Mouse (Mus musculus) megakaryocyte, adult 5-6 weeks (primary cell): Measurements from ENCODE around the gene Atp7a. TPM values are rescaled to one million over a fixed set of nuclear protein-coding genes. Genes with fewer than 3 reads are reported as not detected.
"Not testable (repeated sequence)": the region's sequence is repeated elsewhere in the genome, so short reads cannot be mapped to it uniquely, and the experiment has no call there.

Source experiments
- ATAC-seq: 2 replicates; pipeline ENCODE4 v1.8.0; 2016; ENCODE audit warnings: mild to moderate bottlenecking, inconsistent platforms; ENCODE audit not compliant: poor library complexity, severe bottlenecking
- total RNA-seq, 2 experiments: library from RNA; stranded (forward) in 1 of 2; stranded (reverse) in 1 of 2; fragments of 153-499, 151-499 nt in 1 of 2; fragments of 221-1000, 200-1000 nt in 1 of 2; gene quantifications; 2 replicates each; pipeline versions ENCODE4 v1.2.3 to v1.2.4; 2015 to 2017

Gene Atp7a
- 25.0 and 27.5 TPM in 2 replicates for total RNA-seq (2015)
- 23.5 and 46.6 TPM in 2 replicates for total RNA-seq (2017)

GRCm38 (mm10) chrX:106026418-106027342 is at the start of gene Atp7a:
Gene Atp7a (plus strand): TSS chrX:106027276.
- ATAC-seq, result peak; percentile 95

DNA sequence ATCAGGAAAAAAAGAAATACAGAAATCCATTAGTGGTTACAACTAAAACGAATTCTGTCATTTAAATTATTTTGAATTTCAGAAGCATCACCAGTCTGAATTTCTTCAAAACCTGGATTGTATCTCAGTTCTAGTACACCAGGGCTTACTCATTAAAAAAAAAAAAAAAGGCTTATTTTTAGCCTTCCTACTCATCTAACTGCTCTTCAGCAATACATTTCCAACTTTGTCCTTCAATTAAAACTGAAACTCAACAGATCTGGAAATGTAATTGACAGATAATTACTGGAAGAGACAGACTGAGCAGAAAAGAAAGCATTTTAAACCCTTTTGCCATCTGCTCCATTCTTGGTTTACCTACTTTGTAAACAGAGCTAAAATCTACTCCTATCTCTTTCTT is 25.5 kb upstream of the Atp7a start:
- ATAC-seq, result no peak

DNA sequence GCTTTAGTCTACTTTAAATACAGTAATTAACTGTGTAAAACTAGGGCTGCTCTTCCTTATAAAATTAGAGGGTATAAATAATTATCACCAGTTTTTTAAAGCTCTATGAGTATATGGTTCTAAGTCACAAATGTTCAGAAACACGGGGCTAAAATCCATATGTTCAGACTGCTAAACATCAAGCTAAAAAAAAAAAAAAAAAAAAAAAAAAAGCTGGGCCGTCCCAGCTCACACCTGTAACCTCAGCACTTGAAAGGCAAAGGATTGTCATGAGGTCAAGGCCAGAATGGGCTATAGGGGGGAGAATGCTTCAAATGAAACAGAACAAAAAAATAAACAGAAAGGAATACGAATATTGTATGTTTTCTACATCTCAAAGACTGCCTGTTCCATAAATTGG is 16.3 kb upstream of the Atp7a start:
- ATAC-seq, result no peak

DNA sequence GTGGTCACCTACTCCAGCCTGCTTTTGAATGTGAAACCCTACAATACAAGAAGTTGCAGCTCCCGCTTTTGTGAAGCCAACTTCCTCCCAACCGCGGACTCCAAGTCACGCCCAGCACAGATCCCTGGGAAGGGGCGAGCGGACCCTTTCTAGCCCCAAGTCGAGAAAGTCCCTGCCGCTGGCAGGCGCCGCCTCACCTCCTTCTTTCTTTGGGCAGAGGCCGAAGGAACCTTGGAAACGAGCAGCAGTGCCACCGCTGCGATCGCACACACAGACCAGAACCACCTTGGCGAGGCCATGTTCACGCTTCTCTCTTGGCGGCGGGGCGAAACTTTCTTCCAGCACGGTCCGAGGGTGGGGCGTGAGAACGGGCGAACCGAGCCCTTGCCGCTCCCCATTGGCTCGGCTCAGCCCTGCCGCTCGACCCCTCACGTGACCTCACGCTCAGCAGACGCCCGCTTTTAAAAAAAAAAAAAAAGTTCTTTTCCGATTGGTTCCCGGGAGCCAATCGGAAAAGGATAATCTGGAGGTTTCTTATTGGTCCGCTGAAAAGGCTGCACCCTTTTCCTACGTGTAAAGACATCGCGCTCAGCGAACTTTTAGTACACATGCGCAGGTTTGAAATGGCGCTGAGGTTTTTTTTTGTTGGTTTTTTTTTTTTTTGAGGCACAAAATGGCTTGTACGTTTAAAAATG is 15.5 kb upstream of the Atp7a start, which contains the start of gene Magt1:
Gene Magt1, minus strand, starts transcription at position 442 of the 695 bp plus-strand sequence.
- ATAC-seq, result peak; percentile 90

- no peak for ATAC-seq
Observed at GRCm38 (mm10) chrX:106012559-106012958, 14.5 kb upstream of the Atp7a start.

DNA sequence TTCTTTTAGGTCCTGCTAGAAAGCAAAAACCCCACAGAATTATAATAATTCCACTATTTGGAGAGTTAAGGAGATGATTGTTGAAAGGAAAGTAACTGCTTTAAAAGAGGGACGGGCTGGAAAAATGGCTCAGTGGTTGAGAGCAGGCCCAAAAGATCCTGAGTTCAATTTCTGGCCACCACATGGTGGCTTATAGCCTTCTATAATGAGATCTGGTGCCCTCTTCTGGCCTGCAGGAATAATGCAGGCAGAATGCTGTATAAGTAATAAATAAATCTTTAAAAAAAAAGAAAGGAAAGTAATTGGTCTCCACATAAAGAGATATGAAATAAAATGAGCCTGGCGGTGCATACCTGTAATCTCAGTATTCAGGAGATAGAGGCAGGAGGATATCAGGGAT is 13.9 kb upstream of the Atp7a start:
- peak; percentile 22; the same call in 1 of the 2 replicates for ATAC-seq

DNA sequence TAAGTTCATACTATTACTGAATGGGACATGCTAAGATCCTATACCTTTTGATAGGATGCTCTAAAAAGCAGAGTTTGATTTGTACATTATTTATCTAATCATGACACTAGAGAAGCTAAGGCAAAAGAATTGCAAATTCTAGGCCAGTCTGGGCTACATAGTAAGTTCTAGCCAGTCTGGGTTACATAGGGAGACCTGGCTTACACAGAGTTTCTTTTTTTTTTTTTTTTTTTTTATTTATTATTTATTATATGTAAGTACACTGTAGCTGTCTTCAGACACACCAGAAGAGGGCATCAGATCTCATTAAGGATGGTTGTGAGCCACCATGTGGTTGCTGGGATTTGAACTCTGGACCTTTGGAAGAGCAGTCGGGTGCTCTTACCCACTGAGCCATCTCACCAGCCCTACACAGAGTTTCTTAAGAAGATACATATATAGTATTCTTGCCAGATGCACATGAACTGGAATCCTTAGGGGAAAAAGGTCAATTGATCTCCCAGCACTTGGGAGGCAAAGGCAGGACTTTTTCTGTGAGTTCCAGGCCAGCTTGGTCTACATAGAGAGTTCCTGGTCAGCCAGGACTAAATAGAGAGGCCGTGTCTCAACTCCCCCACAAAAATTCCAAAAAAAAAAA is 12.2 kb upstream of the Atp7a start:
- not testable (repeated sequence) for ATAC-seq

DNA sequence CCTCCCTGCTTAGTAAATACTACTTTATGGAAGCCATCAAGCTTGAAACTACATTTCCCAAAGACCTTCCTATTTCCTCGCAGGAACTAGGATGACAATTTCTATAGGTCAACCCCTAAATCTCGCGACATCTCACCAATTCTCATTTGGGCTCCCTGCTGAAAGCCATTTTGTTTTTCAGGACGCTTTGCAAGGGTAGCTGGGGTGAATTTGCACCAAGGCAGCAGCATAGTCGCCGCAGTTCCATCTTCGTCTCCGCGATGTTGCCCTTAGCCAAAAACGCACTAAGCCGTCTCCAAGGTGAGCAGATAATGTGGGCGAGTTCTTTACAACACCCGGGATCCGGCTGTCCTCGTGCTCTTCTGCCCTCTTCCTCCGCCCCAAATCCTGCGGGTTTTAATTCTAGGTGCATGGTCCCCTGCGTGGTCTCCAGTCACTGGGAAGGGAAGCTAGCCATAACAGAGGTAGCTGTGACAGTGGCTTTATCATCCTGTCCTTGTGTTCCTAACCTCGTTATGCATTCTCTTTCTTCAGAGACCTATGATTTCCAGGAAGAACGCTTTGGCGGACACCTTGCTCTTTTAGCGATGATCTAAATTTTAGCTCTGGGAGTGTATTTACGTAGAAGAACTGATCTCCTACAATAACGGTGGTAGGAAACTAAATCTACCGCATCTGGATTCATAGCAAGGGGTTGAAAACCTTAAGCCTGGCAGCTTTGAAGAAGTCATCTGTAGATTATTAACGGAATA is 11.3 kb upstream of the Atp7a start, which contains the start of gene Cox7b:
Gene Cox7b, plus strand, starts transcription at position 130 of the 752 bp plus-strand sequence.
- peak; percentile 60 for ATAC-seq

DNA sequence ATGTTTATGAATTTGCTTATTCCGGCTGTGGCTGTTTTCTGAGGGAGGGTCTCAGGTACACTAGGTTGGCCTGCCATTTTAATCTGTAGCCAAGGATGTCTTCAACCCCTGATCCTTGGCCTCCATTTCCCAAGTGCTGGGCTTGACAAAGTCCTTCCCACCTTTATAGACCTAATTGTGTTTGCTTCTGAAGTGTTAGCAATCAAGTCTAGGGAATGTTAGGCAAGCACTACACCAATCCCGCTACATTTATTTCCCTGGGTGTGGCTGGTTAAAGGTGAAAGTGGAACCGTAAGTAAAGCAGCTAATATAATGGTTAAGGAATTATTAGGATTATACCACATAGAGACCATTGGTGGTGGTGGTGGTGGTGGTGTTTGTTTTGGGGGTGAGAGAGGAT is 10.0 kb upstream of the Atp7a start:
- ATAC-seq, result no peak

GRCm38 (mm10) chrX:106017516-106017915 is 9.6 kb upstream of the Atp7a start:
- ATAC-seq, result no peak

GRCm38 (mm10) chrX:106027343-106027674 is 233 bp downstream of the Atp7a start:
- peak; percentile 20; the same call in 1 of the 2 replicates for ATAC-seq

GRCm38 (mm10) chrX:106030176-106030575 is 3.1 kb downstream of the Atp7a start:
- ATAC-seq, result no peak

GRCm38 (mm10) chrX:106031124-106031523 is 4.0 kb downstream of the Atp7a start:
- ATAC-seq, result peak; percentile 45

DNA sequence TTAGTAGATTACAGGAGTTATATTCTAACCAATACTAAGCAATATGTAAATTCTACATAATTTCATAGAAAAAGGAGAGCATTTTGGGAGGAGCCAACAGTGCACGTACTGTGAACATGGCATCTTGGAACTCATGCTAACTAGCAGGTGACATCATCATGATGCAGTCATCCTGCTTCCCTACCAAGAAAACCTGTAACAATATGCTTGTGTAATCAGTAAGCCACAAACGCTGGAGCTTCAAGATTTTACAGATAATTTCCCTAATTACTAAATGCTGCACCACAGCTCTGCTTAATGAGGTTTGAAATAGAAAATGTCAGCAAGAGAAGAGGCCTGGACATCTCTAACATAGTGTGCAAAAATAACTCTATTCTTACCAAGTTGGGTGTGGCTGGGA is 8.7 kb downstream of the Atp7a start:
- ATAC-seq, result peak; percentile 68

GRCm38 (mm10) chrX:106037185-106037752 is 10.2 kb downstream of the Atp7a start:
- no peak for ATAC-seq

DNA sequence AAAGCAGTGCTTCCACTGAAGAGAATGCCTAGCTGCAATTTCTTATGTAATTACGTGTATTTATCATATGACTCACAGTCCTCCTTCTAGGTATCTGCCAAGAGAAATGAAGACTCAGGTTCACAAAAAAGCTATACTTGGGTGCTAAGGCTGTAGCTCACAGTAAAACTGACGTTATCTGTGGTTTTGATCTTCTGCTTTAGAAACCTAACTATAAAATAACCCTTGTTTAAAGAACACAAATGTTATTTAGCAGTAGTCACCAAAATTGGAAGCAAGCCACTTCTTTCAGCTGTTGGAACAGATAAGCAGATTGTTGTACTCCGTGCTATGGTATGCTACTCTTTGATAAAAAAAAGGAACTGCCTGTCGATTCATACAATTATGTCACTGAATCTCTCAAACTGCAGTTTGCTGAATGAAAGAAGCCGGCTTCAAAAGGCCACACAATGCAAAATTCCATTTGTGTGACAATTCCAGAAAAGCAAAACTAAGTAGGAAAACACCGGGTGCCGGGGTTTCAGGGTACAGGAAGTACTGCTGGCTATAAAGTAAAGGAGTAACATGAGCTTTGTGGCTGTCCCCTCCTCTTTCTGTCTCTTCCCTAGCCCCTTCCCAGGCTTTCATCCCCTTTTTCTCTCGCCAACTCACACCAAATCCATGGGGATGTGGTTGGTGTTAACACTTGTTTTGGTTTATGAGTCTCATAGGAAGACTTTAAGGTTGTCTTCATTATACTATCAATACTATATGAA is 17.0 kb downstream of the Atp7a start:
- no peak for ATAC-seq

- ATAC-seq, result no peak
Observed at GRCm38 (mm10) chrX:106045455-106045854, 18.4 kb downstream of the Atp7a start.

DNA sequence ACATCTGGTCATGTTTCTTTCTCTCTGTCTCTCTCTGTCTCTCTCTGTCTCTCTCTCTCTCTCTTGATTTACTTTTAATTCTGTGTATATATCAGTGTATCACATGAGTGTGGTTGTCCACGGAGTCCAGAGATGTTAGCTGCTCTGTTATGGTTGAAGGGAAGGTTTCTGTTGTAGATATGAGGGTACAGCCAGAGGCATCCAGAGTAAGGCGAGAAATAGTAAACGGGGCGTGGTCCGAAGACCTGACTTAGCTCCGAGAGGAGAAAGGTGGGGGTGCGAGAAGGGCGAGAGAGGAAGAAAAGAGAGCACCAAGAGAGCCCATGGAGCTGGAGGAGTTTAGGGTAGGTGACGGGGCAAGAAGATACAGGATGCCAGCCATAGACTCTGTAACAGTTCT is 18.9 kb downstream of the Atp7a start:
- no peak for ATAC-seq

DNA sequence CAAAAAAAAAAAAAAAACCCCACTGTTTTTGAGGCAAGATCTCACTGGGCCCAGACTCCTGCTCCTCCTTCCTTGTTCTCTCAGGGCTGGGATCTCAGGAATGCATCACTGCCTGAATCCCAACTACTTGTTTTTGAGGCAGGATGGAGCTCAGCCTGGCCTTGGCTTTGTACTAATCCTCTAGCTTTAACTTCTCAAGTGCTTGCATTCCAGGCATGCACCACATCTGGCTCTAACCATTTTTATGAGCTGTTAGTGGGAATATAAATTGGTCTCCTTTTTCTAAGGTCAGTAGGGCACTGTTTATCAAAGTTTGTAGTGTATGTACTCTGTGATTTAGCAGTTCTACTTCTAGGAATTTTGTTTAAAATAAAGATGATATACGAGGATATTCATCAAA is 21.1 kb downstream of the Atp7a start:
- ATAC-seq, result no peak
